Mouse (Mus musculus) bone marrow macrophage, adult 2 months (primary cell): ENCODE measurements around the gene Rpl6.

Experiments used
- CTCF ChIP-seq: IDR thresholded peaks from 2 replicates; pipeline ENCODE4 v1.5.1; 2012; ENCODE audit warnings: low read depth, mild to moderate bottlenecking, low read length, moderate library complexity
- POLR2A ChIP-seq: IDR thresholded peaks from 2 replicates; pipeline ENCODE4 v1.6.1; 2012; ENCODE audit warnings: mild to moderate bottlenecking, low read depth, low read length, borderline replicate concordance

- TF ChIP-seq CTCF (no peak), POLR2A (no peak)
Observed at GRCm38 (mm10) chr5:121248766-121249394, 44.6 kb downstream of the Rpl6 start.
